9 mouse cellular contexts compared by ENCODE assay signal in the genomic region with DNA sequence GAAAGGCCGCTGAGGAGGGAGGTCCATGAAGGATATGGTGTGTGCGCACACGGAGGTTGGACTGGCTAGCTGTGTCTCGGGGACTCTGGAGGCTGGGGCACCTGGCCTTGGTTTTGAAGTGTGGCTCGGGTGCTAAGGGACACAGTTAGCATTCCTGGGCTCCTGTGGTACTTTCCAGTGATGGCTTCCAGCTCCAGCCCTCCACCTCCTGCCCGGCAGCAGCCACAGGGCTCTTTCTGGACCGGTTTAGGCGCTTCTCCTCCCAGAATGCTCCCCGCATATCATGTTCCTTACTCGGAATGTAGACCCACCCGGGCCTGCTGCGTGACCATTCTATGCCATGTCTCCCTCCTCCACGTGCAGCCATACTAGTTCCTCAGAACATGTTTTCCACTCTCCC. TPM values are rescaled to one million over a fixed set of nuclear protein-coding genes. Genes with fewer than 3 reads are reported as not detected.
A peak's percentile ranks its signal among the peaks of the same experiment; 100 is the strongest.
DNase-seq lines count a peak whose midpoint lies in the region; ATAC-seq and TF ChIP-seq lines count a peak whose summit lies in the region.
"Had no signal": no experiment of that assay in that cellular context is flagged by ENCODE, and none has a peak within 500 bp of the region (broad histone marks: within the 10 kb centered on the region; RNA-seq: fewer than 3 reads in every experiment).

No protein-coding gene starts in this region.

- ATAC-seq in heart, embryonic 12.5 days (ENCODE audit: insufficient number of reproducible peaks, low FRiP score) = no peak
- ATAC-seq in liver, embryonic 16.5 days (ENCODE audit: low read depth) = no peak

- peaks cover 58% of the 10 kb centered on the region for H3K36me3 ChIP-seq in heart, embryonic 12.5 days
- peaks cover 13% of the 10 kb centered on the region for H3K36me3 ChIP-seq in ES-Bruce4 (ENCODE audit: control insufficient read depth, insufficient read depth, low read length, poor library complexity, severe bottlenecking)
- H3K36me3 ChIP-seq in hindbrain, embryonic 10.5 days = peaks cover 81% of the 10 kb centered on the region
- peaks cover 14% of the 10 kb centered on the region; the same call in 1 of the 2 replicates for H3K36me3 ChIP-seq in liver, embryonic 16.5 days (ENCODE audit: control insufficient read depth, insufficient read depth)

- no peak for TF ChIP-seq POLR2A in ES-Bruce4 (IDR thresholded peaks at IDR 0.05; ENCODE audit: insufficient read depth, low read length)

- WGBS in heart, embryonic 12.5 days = 86% methylated on average over 13 of the region's 13 CpGs
- WGBS in hindbrain, embryonic 10.5 days = 89% methylated on average over 13 of the region's 13 CpGs
- WGBS in liver, embryonic 16.5 days (ENCODE audit: insufficient replicate concordance) = 84% methylated on average over 13 of the region's 13 CpGs

- TF ChIP-seq EP300 in ES-Bruce4 (IDR thresholded peaks at IDR 0.05; ENCODE audit: insufficient read depth, low read depth, low read length) = no peak

- no peak overlapping the region for H3K27ac ChIP-seq in heart, embryonic 12.5 days (ENCODE audit: poor library complexity, severe bottlenecking)
- H3K27ac ChIP-seq in ES-Bruce4 (ENCODE audit: insufficient read depth, low read length) = no peak overlapping the region
- peak overlapping the region; percentile 82 for H3K27ac ChIP-seq in hindbrain, embryonic 10.5 days
- H3K27ac ChIP-seq in liver, embryonic 16.5 days (ENCODE audit: low read length) = no peak overlapping the region

- H3K27me3 ChIP-seq in heart, embryonic 12.5 days (replicated peaks) = no peaks in the 10 kb centered on the region
- no peaks in the 10 kb centered on the region for H3K27me3 ChIP-seq in ES-Bruce4 (ENCODE audit: control insufficient read depth, insufficient read depth, low read length, poor library complexity, severe bottlenecking)
- H3K27me3 ChIP-seq in hindbrain, embryonic 10.5 days (ENCODE audit: insufficient read depth, poor library complexity, severe bottlenecking) = no peaks in the 10 kb centered on the region
- H3K27me3 ChIP-seq in liver, embryonic 16.5 days (ENCODE audit: control insufficient read depth, insufficient read depth, low read depth, low read length) = no peaks in the 10 kb centered on the region
- H3K27me3 ChIP-seq: CH12.LX had no signal

- intact Hi-C loops in left cerebral cortex, postnatal 14 days (cut with DNase I) = no loop called here

- H3K4me1 ChIP-seq in heart, embryonic 12.5 days (replicated peaks) = peaks cover 12% of the 10 kb centered on the region; the same call in 1 of the 2 replicates
- H3K4me1 ChIP-seq in ES-Bruce4 (ENCODE audit: control insufficient read depth, insufficient read depth, low read length) = peaks cover 2% of the 10 kb centered on the region
- H3K4me1 ChIP-seq in hindbrain, embryonic 10.5 days (replicated peaks) = peaks cover 22% of the 10 kb centered on the region
- no peaks in the 10 kb centered on the region; the same call in 1 of the 2 replicates for H3K4me1 ChIP-seq in liver, embryonic 16.5 days (ENCODE audit: control insufficient read depth, low read depth, low read length)

- no peak overlapping the region for H3K4me3 ChIP-seq in heart, embryonic 12.5 days
- H3K4me3 ChIP-seq in ES-Bruce4 (ENCODE audit: low read depth, low read length) = peak overlapping the region; percentile 59
- peak overlapping the region; percentile 37 for H3K4me3 ChIP-seq in hindbrain, embryonic 10.5 days
- no peak overlapping the region for H3K4me3 ChIP-seq in liver, embryonic 16.5 days (ENCODE audit: low read depth, low read length)

- no peak for TF ChIP-seq CTCF in ES-Bruce4 (IDR thresholded peaks at IDR 0.05; ENCODE audit: low read depth, low read length)

- H3K9ac ChIP-seq in heart, embryonic 12.5 days = peak overlapping the region; percentile 19; the same call in 1 of the 2 replicates
- peak overlapping the region; percentile 59 for H3K9ac ChIP-seq in ES-Bruce4 (ENCODE audit: low read depth, poor library complexity, severe bottlenecking)
- no peak overlapping the region for H3K9ac ChIP-seq in liver, embryonic 16.5 days (ENCODE audit: low read depth, low read length)

- H3K9me3 ChIP-seq in heart, embryonic 12.5 days (replicated peaks) = no peaks in the 10 kb centered on the region
- 0 out of 2 replicates have a peak, but pooled peaks cover 2% of the 10 kb centered on the region for H3K9me3 ChIP-seq in ES-Bruce4 (replicated peaks; ENCODE audit: control insufficient read depth, insufficient read depth, low read length, poor library complexity, severe bottlenecking)
- no peaks in the 10 kb centered on the region for H3K9me3 ChIP-seq in hindbrain, embryonic 10.5 days
- H3K9me3 ChIP-seq in liver, embryonic 16.5 days (replicated peaks; ENCODE audit: control insufficient read depth, low read length) = no peaks in the 10 kb centered on the region

- DNase-seq in heart, adult 18-20 months = no peak
- no peak for DNase-seq in hindbrain, embryonic 10.5 days (ENCODE audit: low spot score)
- no peak for DNase-seq in urinary bladder, adult 2 months (ENCODE audit: low spot score)
- DNase-seq in left cerebral cortex, postnatal 14 days (ENCODE audit: low spot score in 2 of 2) = no peak
- no peak for DNase-seq in gastrocnemius, postnatal 10 days

- H3K4me2 ChIP-seq in heart, embryonic 12.5 days = peak overlapping the region; percentile 39
- peak overlapping the region; percentile 27; the same call in 1 of the 2 replicates for H3K4me2 ChIP-seq in liver, embryonic 16.5 days (ENCODE audit: low read depth, low read length)

RNA-seq across cellular contexts. Expression of gene Mcts2, which starts 6.9 kb away (rescaled TPM):
- 23.1 and 25.2 TPM in 2 replicates for polyA plus RNA-seq in heart, embryonic 12.5 days (2016; fragmentation: Nextera tagmentation; extraction: Ambion mirVana)
- 10 to 100 TPM; 15.8 to 16.4 TPM for total RNA-seq in heart, adult 18-20 months (2021)
- 31.2 and 31.5 TPM in 2 replicates for polyA plus RNA-seq in ES-Bruce4 (2011; ENCODE audit: insufficient read depth, insufficient read length, low read depth, missing spikeins)
- polyA plus RNA-seq in hindbrain, embryonic 10.5 days (2016; fragmentation: Nextera tagmentation; extraction: Ambion mirVana) = 41.1 and 48.7 TPM in 2 replicates
- 10.2 and 11.1 TPM in 2 replicates for polyA plus RNA-seq in liver, embryonic 16.5 days (2015; fragmentation: Nextera tagmentation; extraction: Ambion mirVana)
- polyA plus RNA-seq in urinary bladder, adult 2 months (2012; rRNA removed) = 17.1 and 17.8 TPM in 2 replicates
- 10 to 100 TPM; 17.9 to 20.4 TPM for total RNA-seq in left cerebral cortex, postnatal 14 days (2021)
- total RNA-seq in gastrocnemius, postnatal 10 days (2021) = 10 to 100 TPM; 12.5 to 19.3 TPM

RNA-seq across cellular contexts. Expression of gene H13, which starts 24.5 kb away (rescaled TPM):
- polyA plus RNA-seq in heart, embryonic 12.5 days (2016; fragmentation: Nextera tagmentation; extraction: Ambion mirVana) = 87.5 and 91.9 TPM in 2 replicates
- total RNA-seq in heart, adult 18-20 months (2021) = 10 to 100 TPM; 32.7 to 39.6 TPM
- polyA plus RNA-seq in ES-Bruce4 (2011; ENCODE audit: insufficient read depth, insufficient read length, low read depth, missing spikeins) = 48.1 and 52.4 TPM in 2 replicates
- 103 and 134 TPM in 2 replicates for polyA plus RNA-seq in hindbrain, embryonic 10.5 days (2016; fragmentation: Nextera tagmentation; extraction: Ambion mirVana)
- polyA plus RNA-seq in liver, embryonic 16.5 days (2015; fragmentation: Nextera tagmentation; extraction: Ambion mirVana) = 45.5 and 52.7 TPM in 2 replicates
- 64.3 and 67.2 TPM in 2 replicates for polyA plus RNA-seq in urinary bladder, adult 2 months (2012; rRNA removed)
- total RNA-seq in left cerebral cortex, postnatal 14 days (2021) = 10 to 100 TPM; 90.8 to 90.9 TPM
- total RNA-seq in gastrocnemius, postnatal 10 days (2021) = 10 to 100 TPM; 56.0 to 61.1 TPM

RNA-seq across cellular contexts. Expression of gene Id1, which starts 42.3 kb away (rescaled TPM):
- 87.7 and 90.9 TPM in 2 replicates for polyA plus RNA-seq in heart, embryonic 12.5 days (2016; fragmentation: Nextera tagmentation; extraction: Ambion mirVana)
- total RNA-seq in heart, adult 18-20 months (2021) = 10 to 100 TPM; 63.7 to 75.1 TPM
- polyA plus RNA-seq in ES-Bruce4 (2011; ENCODE audit: insufficient read depth, insufficient read length, low read depth, missing spikeins) = 19.0 and 20.5 TPM in 2 replicates
- 168 and 176 TPM in 2 replicates for polyA plus RNA-seq in hindbrain, embryonic 10.5 days (2016; fragmentation: Nextera tagmentation; extraction: Ambion mirVana)
- polyA plus RNA-seq in liver, embryonic 16.5 days (2015; fragmentation: Nextera tagmentation; extraction: Ambion mirVana) = 18.1 and 18.8 TPM in 2 replicates
- polyA plus RNA-seq in urinary bladder, adult 2 months (2012; rRNA removed) = 416 and 633 TPM in 2 replicates
- total RNA-seq in left cerebral cortex, postnatal 14 days (2021) = 10 to 100 TPM; 19.5 to 26.4 TPM
- 10 to 100 TPM; 17.6 to 21.1 TPM for total RNA-seq in gastrocnemius, postnatal 10 days (2021)

Comparison
In these comparisons a context has a peak if more than half of its experiments do, and no peak if none do; other contexts are left out.
1. H3K4me3 ChIP-seq: peak in ES-Bruce4 (single experiment) and hindbrain, embryonic 10.5 days (single experiment); none in heart, embryonic 12.5 days (single experiment) and liver, embryonic 16.5 days (single experiment).